Mouse (Mus musculus): Measurements from ENCODE around the gene Mtmr3. TPM values are rescaled to one million over a fixed set of nuclear protein-coding genes. Genes with fewer than 3 reads are reported as not detected.

Mtmr3 gene
- total and polyA plus RNA-seq, 3 experiments: 29.1 to 31.9 TPM; not detected in 1

DNA sequence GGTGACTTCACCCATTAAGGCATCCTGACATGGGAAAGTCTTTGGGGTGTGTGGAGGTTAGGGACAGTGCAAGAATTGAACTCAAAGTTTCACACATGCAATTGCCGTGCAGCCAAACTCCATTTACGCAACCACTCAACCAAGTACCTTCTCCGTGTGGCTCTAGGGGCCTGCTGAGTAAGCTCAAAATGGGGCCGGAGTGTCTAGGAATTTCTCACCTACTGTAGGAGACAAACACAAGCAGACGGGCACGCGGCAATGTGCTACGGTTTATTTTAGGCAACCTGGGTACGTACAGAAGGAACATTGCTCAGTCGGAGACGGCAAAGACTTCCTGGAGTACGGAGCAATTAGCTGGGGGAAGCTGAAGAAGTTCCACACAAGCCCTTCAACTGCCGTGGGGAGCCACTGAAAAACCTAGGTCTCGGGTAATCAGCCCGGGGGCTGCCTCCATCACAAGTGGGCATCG lies 25.4 kb upstream of the Mtmr3 start, which contains the start of gene Gm11032:
Gene Gm11032 (plus strand): TSS at position 51 of the 469 bp plus-strand sequence.
- no peaks in the 10 kb centered on the region for H3K9me3 ChIP-seq (replicated peaks; ENCODE audit: insufficient read depth, low read length)
- no peaks in the 10 kb centered on the region for H3K36me3 ChIP-seq (ENCODE audit: control insufficient read depth in 1 of 2, insufficient read depth in 2 of 2, low read length in 2 of 2)
- DNase-seq (ENCODE audit: low read depth, low spot score): no peak
- H3K4me3 ChIP-seq (ENCODE audit: control insufficient read depth in 1 of 2, insufficient read depth in 1 of 2, low read depth in 2 of 2, low read length in 2 of 2): no peak within 1 kb of the TSS
- H3K27ac ChIP-seq (ENCODE audit: control insufficient read depth, low read depth, low read length): no peak within 1 kb of the TSS
- no peak for TF ChIP-seq POLR2AphosphoS2 (IDR thresholded peaks at IDR 0.05; ENCODE audit: low read length)
- TF ChIP-seq TAL1 (IDR thresholded peaks at IDR 0.05; ENCODE audit: low read length): no peak
- TF ChIP-seq ZNF384 (IDR thresholded peaks at IDR 0.05; ENCODE audit: low read depth, low read length): no peak
- TF ChIP-seq UBTF (IDR thresholded peaks at IDR 0.05; ENCODE audit: borderline replicate concordance, insufficient read depth, low read depth, low read length): no peak
- TF ChIP-seq CHD1 (IDR thresholded peaks at IDR 0.05; ENCODE audit: low read depth, low read length): no peak
- TF ChIP-seq MAFK (IDR thresholded peaks at IDR 0.05; ENCODE audit: borderline replicate concordance, low read depth, low read length): no peak
- TF ChIP-seq NELFE (IDR thresholded peaks at IDR 0.05; ENCODE audit: low read depth, low read length): no peak
- TF ChIP-seq SIN3A (IDR thresholded peaks at IDR 0.05; ENCODE audit: low read length): no peak
- TF ChIP-seq MYC (IDR thresholded peaks at IDR 0.05; ENCODE audit: low read depth, low read length): no peak
- TF ChIP-seq RAD21 (IDR thresholded peaks at IDR 0.05; ENCODE audit: low read depth, low read length): no peak
- TF ChIP-seq USF1 (IDR thresholded peaks at IDR 0.05; ENCODE audit: low read depth, low read length): no peak
- no peak for TF ChIP-seq ETS1 (IDR thresholded peaks at IDR 0.05; ENCODE audit: low read depth, low read length)
- TF ChIP-seq E2F4 (IDR thresholded peaks at IDR 0.05; ENCODE audit: borderline replicate concordance, low read depth, low read length): no peak
- H3K79me2 ChIP-seq (ENCODE audit: control insufficient read depth, insufficient read depth, low read length, poor library complexity): no peaks in the 10 kb centered on the region
- H3K9ac ChIP-seq (ENCODE audit: control insufficient read depth, low read depth, low read length, poor library complexity, severe bottlenecking): no peak within 1 kb of the TSS
- H3K27me3 ChIP-seq (ENCODE audit: control insufficient read depth in 1 of 2, insufficient read depth in 2 of 2, low read length in 2 of 2): peaks cover 2 to 10% of the 10 kb centered on the region in 2 experiments
- no peaks in the 10 kb centered on the region for H3K4me1 ChIP-seq (ENCODE audit: control insufficient read depth in 1 of 2, insufficient read depth in 2 of 2, low read length in 2 of 2)

GRCm38 (mm10) chr11:4611904-4612303 lies 17.2 kb upstream of the Mtmr3 start:
- Histone ChIP-seq H3K79me2 (ENCODE audit: control insufficient read depth, insufficient read depth, low read length, poor library complexity) (no peaks in the 10 kb centered on the region), H3K4me1 (ENCODE audit: control insufficient read depth in 1 of 2, insufficient read depth in 2 of 2, low read length in 2 of 2) (no peaks in the 10 kb centered on the region), H3K9ac (ENCODE audit: control insufficient read depth, low read depth, low read length, poor library complexity, severe bottlenecking) (no peak overlapping the region), H3K4me3 (ENCODE audit: control insufficient read depth in 1 of 2, insufficient read depth in 1 of 2, low read depth in 2 of 2, low read length in 2 of 2) (no peak overlapping the region), H3K9me3 (replicated peaks; ENCODE audit: insufficient read depth, low read length) (no peaks in the 10 kb centered on the region), H3K27me3 (ENCODE audit: control insufficient read depth in 1 of 2, insufficient read depth in 2 of 2, low read length in 2 of 2) (peaks cover 20 to 55% of the 10 kb centered on the region in 2 experiments), H3K27ac (ENCODE audit: control insufficient read depth, low read depth, low read length) (no peak overlapping the region), H3K36me3 (ENCODE audit: control insufficient read depth in 1 of 2, insufficient read depth in 2 of 2, low read length in 2 of 2) (no peaks in the 10 kb centered on the region)
- DNase-seq (ENCODE audit: low read depth, low spot score): no peak
- no peak for TF ChIP-seq ZMIZ1 (IDR thresholded peaks at IDR 0.05; ENCODE audit: low read depth, low read length)
- TF ChIP-seq MYB (IDR thresholded peaks at IDR 0.05; ENCODE audit: low read depth, low read length): no peak
- TF ChIP-seq KAT2A (conservative IDR thresholded peaks at IDR 0.05; ENCODE audit: low read depth, low read length): no peak
- TF ChIP-seq MEF2A (IDR thresholded peaks at IDR 0.05; ENCODE audit: extremely low read depth, insufficient replicate concordance, low read depth, low read length, poor library complexity, severe bottlenecking): no peak

Data from MEL (cell line).